Mouse (Mus musculus): ENCODE measurements at regions not wholly inside any gene's neighbourhood (a gene's known extent, or its start where the extent isn't known, plus 50 kb on each side); places are given as distances from the start of the nearest gene placed in this dataset.
A peak's percentile ranks its signal among the peaks of the same experiment; 100 is the strongest.
"Not testable (repeated sequence)": the region's sequence is repeated elsewhere in the genome, so short reads cannot be mapped to it uniquely, and the experiment has no call there.

GRCm38 (mm10) chr16:31508981-31509380, 86.9 kb downstream of the Bdh1 start:
- no peak for DNase-seq (ENCODE audit: extremely low read depth, insufficient read length, low spot score)

- no peak for DNase-seq (ENCODE audit: extremely low read depth, insufficient read length, low spot score)
These were observed 88.0 kb downstream of the Bdh1 start for GRCm38 (mm10) chr16:31510097-31510496.

GRCm38 (mm10) chr16:31518816-31519215, 96.7 kb downstream of the Bdh1 start:
- no peak for DNase-seq (ENCODE audit: extremely low read depth, insufficient read length, low spot score)

- no peak for DNase-seq (ENCODE audit: extremely low read depth, insufficient read length, low spot score)
These were observed 98.0 kb downstream of the Bdh1 start for GRCm38 (mm10) chr16:31520081-31520480.

GRCm38 (mm10) chr16:31521786-31522185, 99.7 kb downstream of the Bdh1 start:
- DNase-seq (ENCODE audit: extremely low read depth, insufficient read length, low spot score), result no peak

GRCm38 (mm10) chr16:31526711-31527344, 104.7 kb downstream of the Bdh1 start:
- peak; percentile 69 for DNase-seq (ENCODE audit: extremely low read depth, insufficient read length, low spot score)

- DNase-seq (ENCODE audit: extremely low read depth, insufficient read length, low spot score), result no peak
These were observed 106.7 kb downstream of the Bdh1 start for GRCm38 (mm10) chr16:31528596-31529283.

- no peak for DNase-seq (ENCODE audit: extremely low read depth, insufficient read length, low spot score)
These were observed 107.3 kb downstream of the Bdh1 start for GRCm38 (mm10) chr16:31529284-31529958.

- no peak for DNase-seq (ENCODE audit: extremely low read depth, insufficient read length, low spot score)
These were observed 108.0 kb downstream of the Bdh1 start for GRCm38 (mm10) chr16:31530090-31530489.

- DNase-seq (ENCODE audit: extremely low read depth, insufficient read length, low spot score), result no peak
These were observed 111.2 kb downstream of the Bdh1 start for GRCm38 (mm10) chr16:31533196-31533777.

- DNase-seq (ENCODE audit: extremely low read depth, insufficient read length, low spot score), result no peak
These were observed 112.9 kb downstream of the Bdh1 start for GRCm38 (mm10) chr16:31534923-31535523.

- DNase-seq (ENCODE audit: extremely low read depth, insufficient read length, low spot score), result no peak
These were observed 114.2 kb downstream of the Bdh1 start for GRCm38 (mm10) chr16:31536328-31536727.

- peak; percentile 62 for DNase-seq (ENCODE audit: extremely low read depth, insufficient read length, low spot score)
These were observed 116.5 kb downstream of the Bdh1 start for GRCm38 (mm10) chr16:31538606-31539005.

- no peak for DNase-seq (ENCODE audit: extremely low read depth, insufficient read length, low spot score)
These were observed 119.6 kb upstream of the Dlg1 start for GRCm38 (mm10) chr16:31543499-31544170.

GRCm38 (mm10) chr16:31546062-31546827, 117.0 kb upstream of the Dlg1 start:
- no peak for DNase-seq (ENCODE audit: extremely low read depth, insufficient read length, low spot score)

GRCm38 (mm10) chr16:31546828-31547224, 116.4 kb upstream of the Dlg1 start:
- no peak for DNase-seq (ENCODE audit: extremely low read depth, insufficient read length, low spot score)

GRCm38 (mm10) chr16:31547391-31547790, 115.9 kb upstream of the Dlg1 start:
- no peak for DNase-seq (ENCODE audit: extremely low read depth, insufficient read length, low spot score)

- DNase-seq (ENCODE audit: extremely low read depth, insufficient read length, low spot score), result no peak
These were observed 113.3 kb upstream of the Dlg1 start for GRCm38 (mm10) chr16:31549975-31550374.

GRCm38 (mm10) chr16:31550539-31550938, 112.7 kb upstream of the Dlg1 start:
- not testable (repeated sequence) for DNase-seq (ENCODE audit: extremely low read depth, insufficient read length, low spot score)

Measured in 3134 (cell line).